Mouse (Mus musculus) lung, postnatal 0 days (tissue): Measurements from ENCODE around the gene C8g. TPM values are rescaled to one million over a fixed set of nuclear protein-coding genes. Genes with fewer than 3 reads are reported as not detected.

Experiments used
- ATAC-seq: fragments of 200-750 bp; cut with Nextera tagmentation; 2 replicates; pipeline ENCODE4 v1.8.0; 2017; ENCODE audit warnings: moderate library complexity
- DNase-seq: peaks from one replicate; pipeline ENCODE4 v3.0.0-alpha.2; 2016; ENCODE audit warnings: low spot score
- H3K27ac ChIP-seq: fragments of 300-500 bp; sonication (generic); 2 replicates; pipeline ENCODE4 v1.5.1; 2014; ENCODE audit warnings: antibody characterized with exemption, mild to moderate bottlenecking, low read length, mixed read lengths
- H3K27me3 ChIP-seq: fragments of 300-500 bp; sonication (generic); replicated peaks from 2 replicates; pipeline ENCODE4 v1.6.1; 2014; ENCODE audit warnings: low read length, mixed read lengths; ENCODE audit not compliant: insufficient read depth
- H3K36me3 ChIP-seq: fragments of 300-500 bp; sonication (generic); 2 replicates; pipeline ENCODE4 v1.6.1; 2014; ENCODE audit warnings: low read length, mixed read lengths; ENCODE audit not compliant: insufficient read depth
- H3K4me1 ChIP-seq: fragments of 300-500 bp; sonication (generic); 2 replicates; pipeline ENCODE4 v1.6.1; 2014; ENCODE audit warnings: antibody characterized with exemption, low read depth, low read length, mixed read lengths; ENCODE audit not compliant: insufficient read depth
- H3K4me2 ChIP-seq: fragments of 300-500 bp; sonication (generic); replicated peaks from 2 replicates; pipeline ENCODE4 v1.6.1; 2014; ENCODE audit warnings: low read depth, mild to moderate bottlenecking, low read length, moderate library complexity, mixed read lengths
- H3K4me3 ChIP-seq: fragments of 300-500 bp; sonication (generic); 2 replicates; pipeline ENCODE4 v1.5.1; 2014; ENCODE audit warnings: low read depth, low read length
- H3K9ac ChIP-seq: fragments of 300-500 bp; sonication (generic); replicated peaks from 2 replicates; pipeline ENCODE4 v1.6.1; 2014; ENCODE audit warnings: low read depth, mild to moderate bottlenecking
- H3K9me3 ChIP-seq: fragments of 300-500 bp; sonication (generic); 2 replicates; pipeline ENCODE4 v1.6.1; 2016; ENCODE audit warnings: low read length, mixed read lengths
- CTCF ChIP-seq: IDR thresholded peaks from 2 replicates; pipeline ENCODE4 v1.5.1; 2016; ENCODE audit warnings: antibody characterized with exemption, mild to moderate bottlenecking
- EP300 ChIP-seq: IDR thresholded peaks from 2 replicates; pipeline ENCODE4 v1.6.1; 2016; ENCODE audit warnings: antibody characterized with exemption, mild to moderate bottlenecking, control low read depth
- WGBS: fragments of 180-500 bp; shearing (Covaris S2); extraction: QIAGEN DNeasy Blood & Tissue Kit; methylation state at CpG from one replicate; pipeline ENCODE4 v1.1.7; 2014; 5-methylcytosine and 5-hydroxymethylcytosine counted together
- polyA plus RNA-seq: library from polyadenylated mRNA; unstranded; fragments of >200 nt; fragmentation: Nextera tagmentation; extraction: Ambion mirVana; gene quantifications from 2 replicates; pipeline ENCODE4 v1.2.1, GENCODE M21; 2015

Gene C8g
- polyA plus RNA-seq = 2.6 and 3.2 TPM in 2 replicates

GRCm38 (mm10) chr2:25501593-25502486, at the start of gene C8g:
Gene C8g, minus strand, starts transcription at chr2:25501719.
- no peak for ATAC-seq
- no peaks in the 10 kb centered on the region for H3K9me3 ChIP-seq
- no peak for TF ChIP-seq EP300
- TF ChIP-seq CTCF = no peak
- peak within 1 kb of the TSS; percentile 85 for H3K4me2 ChIP-seq
- H3K36me3 ChIP-seq = no peaks in the 10 kb centered on the region
- H3K27me3 ChIP-seq = no peaks in the 10 kb centered on the region
- WGBS = 70% methylated on average over 20 of the region's 20 CpGs
- no peak for DNase-seq
- H3K4me1 ChIP-seq = peaks cover 12% of the 10 kb centered on the region; the same call in 1 of the 2 replicates
- peak within 1 kb of the TSS; percentile 80 for H3K4me3 ChIP-seq
- peak within 1 kb of the TSS; percentile 70 for H3K27ac ChIP-seq
- H3K9ac ChIP-seq = peak within 1 kb of the TSS; percentile 98

DNA sequence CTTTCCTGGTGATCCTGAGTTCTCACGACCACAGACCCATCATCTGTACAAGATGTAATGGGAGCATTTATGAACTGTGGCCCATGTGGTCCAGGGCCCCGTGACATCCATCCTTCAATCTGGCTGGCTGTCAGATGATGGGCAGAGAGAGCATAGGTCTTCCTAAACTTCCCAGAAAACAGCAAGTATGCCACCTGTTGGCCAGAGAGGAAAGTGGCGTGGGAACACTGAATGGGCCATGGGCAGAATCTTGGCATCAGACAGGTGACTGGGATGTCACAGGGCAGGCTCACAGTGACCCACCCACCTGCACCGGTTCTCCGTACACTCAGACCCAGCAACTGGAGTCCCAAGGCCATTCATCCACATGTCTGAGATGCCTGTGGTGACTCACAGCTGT, 49.7 kb upstream of the C8g start:
- Histone ChIP-seq H3K9me3 (no peaks in the 10 kb centered on the region), H3K4me1 (no peaks in the 10 kb centered on the region; the same call in 1 of the 2 replicates), H3K4me2 (no peak overlapping the region), H3K36me3 (no peaks in the 10 kb centered on the region), H3K27me3 (no peaks in the 10 kb centered on the region), H3K4me3 (no peak overlapping the region), H3K9ac (no peak overlapping the region), H3K27ac (no peak overlapping the region)
- TF ChIP-seq EP300 (no peak), CTCF (peak; percentile 81)
- ATAC-seq = no peak
- peak; percentile 30 for DNase-seq
- 27% methylated on average over 5 of the region's 5 CpGs for WGBS

DNA sequence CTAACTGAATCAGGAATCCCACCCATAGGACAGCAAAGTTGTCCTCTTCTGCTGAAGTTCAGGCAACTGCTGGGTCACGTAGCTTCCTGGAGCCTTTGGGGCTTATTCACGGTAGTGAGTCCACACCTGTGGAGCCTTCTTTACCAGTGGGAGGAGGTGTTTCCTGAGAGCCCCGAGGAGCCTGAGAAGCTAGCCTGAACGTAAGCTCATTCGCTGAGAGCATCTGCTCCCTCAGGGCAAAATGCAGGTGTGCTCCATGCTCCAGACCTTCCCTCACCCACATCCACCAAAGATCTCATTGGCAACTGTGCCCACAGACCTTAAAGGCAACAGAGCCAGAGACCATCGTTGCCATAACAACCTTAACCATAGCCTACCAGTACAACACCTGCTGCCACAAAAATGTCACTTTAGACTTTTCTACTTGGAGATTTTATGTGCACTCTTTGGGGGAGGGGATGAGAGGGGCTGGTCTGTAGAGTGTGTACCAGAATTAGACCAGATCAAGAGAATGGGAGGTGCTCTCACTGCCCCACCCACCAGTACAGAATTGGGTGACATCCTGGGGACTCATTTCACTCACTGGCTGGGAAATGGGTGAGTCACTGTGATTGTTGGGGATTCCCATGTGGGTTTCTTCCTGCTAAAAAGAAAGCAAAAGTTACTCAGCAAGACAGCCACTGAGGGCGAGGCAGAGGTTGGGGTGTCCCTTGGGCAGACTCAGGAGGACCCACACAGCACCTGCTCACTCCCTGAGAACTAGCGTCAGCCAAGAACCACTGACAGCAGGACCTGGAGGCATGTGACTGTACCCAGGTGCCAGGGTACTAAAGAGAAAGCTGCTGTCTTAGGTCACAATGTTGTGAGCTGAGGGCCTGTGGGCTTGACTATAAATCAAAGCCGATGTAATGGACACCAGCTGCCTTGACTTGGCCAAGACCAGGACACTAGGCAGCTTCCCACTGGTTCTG, 47.8 kb upstream of the C8g start:
- no peak overlapping the region for H3K4me3 ChIP-seq
- WGBS = 67% methylated on average over 9 of the region's 9 CpGs
- ATAC-seq = no peak
- no peak overlapping the region for H3K27ac ChIP-seq
- no peaks in the 10 kb centered on the region for H3K36me3 ChIP-seq
- DNase-seq = no peak
- no peak overlapping the region for H3K4me2 ChIP-seq
- peaks cover 4% of the 10 kb centered on the region; the same call in 1 of the 2 replicates for H3K4me1 ChIP-seq
- H3K9ac ChIP-seq = no peak overlapping the region
- H3K9me3 ChIP-seq = no peaks in the 10 kb centered on the region
- H3K27me3 ChIP-seq = no peaks in the 10 kb centered on the region
- TF ChIP-seq CTCF (no peak), EP300 (no peak)

DNA sequence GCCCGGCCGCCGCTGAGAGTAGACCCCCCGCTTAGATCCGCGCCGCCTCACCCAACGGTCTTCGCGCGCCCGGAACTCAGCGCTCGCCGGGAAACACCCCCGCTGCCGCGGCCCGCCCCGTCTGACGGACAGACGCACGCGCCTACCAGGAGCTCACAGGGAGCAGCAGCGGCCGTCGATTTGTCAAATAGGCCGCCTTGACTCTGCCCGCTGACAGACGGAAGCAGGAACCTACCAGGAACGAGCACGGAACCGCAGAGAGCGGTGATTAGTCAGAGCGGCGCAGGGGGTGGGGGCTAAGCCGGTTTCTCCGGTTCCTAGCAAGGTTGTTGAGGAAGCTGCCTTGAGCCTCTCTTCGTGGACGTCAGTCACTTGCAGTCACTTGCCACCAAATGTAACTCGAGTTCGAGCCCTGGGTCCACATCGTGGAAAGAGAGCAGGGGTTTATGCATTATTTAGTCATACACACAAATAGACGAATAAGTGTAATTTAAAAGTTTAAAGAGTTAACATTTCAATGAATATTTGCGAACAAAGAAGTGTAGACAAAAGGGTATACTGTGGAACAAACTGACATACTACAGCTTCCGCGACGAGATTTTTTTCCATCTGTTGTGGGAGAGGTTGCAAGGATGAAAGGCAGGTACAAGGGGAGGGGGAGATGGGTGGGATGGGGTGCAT, 45.4 kb upstream of the C8g start, which contains the start of gene Traf2:
Gene Traf2 (minus strand): TSS at position 130 of the 681 bp plus-strand sequence.
- Histone ChIP-seq H3K27me3 (no peaks in the 10 kb centered on the region), H3K4me2 (peak within 1 kb of the TSS; percentile 75), H3K9me3 (no peaks in the 10 kb centered on the region), H3K36me3 (no peaks in the 10 kb centered on the region), H3K4me3 (peak within 1 kb of the TSS; percentile 72), H3K9ac (peak within 1 kb of the TSS; percentile 62), H3K4me1 (peaks cover 4% of the 10 kb centered on the region; the same call in 1 of the 2 replicates), H3K27ac (peak within 1 kb of the TSS; percentile 83)
- ATAC-seq (peak; percentile 100), DNase-seq (peak; percentile 99)
- WGBS = 4% methylated on average over 29 of the region's 48 CpGs
- TF ChIP-seq EP300 (no peak), CTCF (no peak)

GRCm38 (mm10) chr2:25545996-25546810, 44.7 kb upstream of the C8g start:
- no peaks in the 10 kb centered on the region for H3K36me3 ChIP-seq
- 9% methylated on average over 21 of the region's 43 CpGs for WGBS
- peak overlapping the region; percentile 62 for H3K9ac ChIP-seq
- no peaks in the 10 kb centered on the region for H3K9me3 ChIP-seq
- DNase-seq (no peak), ATAC-seq (peak; percentile 79)
- H3K4me2 ChIP-seq = peak overlapping the region; percentile 75
- peak overlapping the region; percentile 83 for H3K27ac ChIP-seq
- H3K4me1 ChIP-seq = peaks cover 4% of the 10 kb centered on the region; the same call in 1 of the 2 replicates
- peak overlapping the region; percentile 72 for H3K4me3 ChIP-seq
- H3K27me3 ChIP-seq = no peaks in the 10 kb centered on the region
- TF ChIP-seq CTCF (0 out of 2 replicates have a peak, but pooled peaks have one; percentile 7), EP300 (no peak)
